Mouse (Mus musculus) neural tube, embryonic 11.5 days (tissue): ENCODE measurements around the gene B230118H07Rik. TPM values are rescaled to one million over a fixed set of nuclear protein-coding genes. Genes with fewer than 3 reads are reported as not detected.

Experiments
- ATAC-seq: fragments of 200-750 bp; cut with Nextera tagmentation; 2 replicates; pipeline ENCODE4 v1.8.0; 2017; ENCODE audit warnings: moderate number of reproducible peaks, mild to moderate bottlenecking, moderate TSS enrichment, moderate library complexity; ENCODE audit not compliant: insufficient read depth, low FRiP score, low TSS enrichment
- DNase-seq: peaks from one replicate; pipeline ENCODE4 v3.0.0-alpha.2; 2015; ENCODE audit warnings: low spot score
- H3K27ac ChIP-seq: fragments of 300-500 bp; sonication (generic); 2 replicates; pipeline ENCODE4 v1.5.1; 2014; ENCODE audit warnings: low read depth, mild to moderate bottlenecking, low read length
- H3K27me3 ChIP-seq: fragments of 300-500 bp; sonication (generic); 2 replicates; pipeline ENCODE4 v1.6.1; 2014; ENCODE audit warnings: mild to moderate bottlenecking, low read length, mixed read lengths; ENCODE audit not compliant: control insufficient read depth, insufficient read depth
- H3K36me3 ChIP-seq: fragments of 300-500 bp; sonication (generic); 2 replicates; pipeline ENCODE4 v1.6.1; 2014; ENCODE audit warnings: mild to moderate bottlenecking, low read length, moderate library complexity, mixed read lengths; ENCODE audit not compliant: control insufficient read depth, insufficient read depth
- H3K4me1 ChIP-seq: fragments of 300-500 bp; sonication (generic); 2 replicates; pipeline ENCODE4 v1.6.1; 2014; ENCODE audit warnings: low read length, mixed read lengths; ENCODE audit not compliant: control insufficient read depth, insufficient read depth
- H3K4me2 ChIP-seq: fragments of 300-500 bp; sonication (generic); 2 replicates; pipeline ENCODE4 v1.6.1; 2014; ENCODE audit warnings: low read depth, mild to moderate bottlenecking, moderate library complexity
- H3K4me3 ChIP-seq: fragments of 300-500 bp; sonication (generic); 2 replicates; pipeline ENCODE4 v1.5.1; 2014; ENCODE audit warnings: low read depth, low read length
- H3K9ac ChIP-seq: fragments of 300-500 bp; sonication (generic); 2 replicates; pipeline ENCODE4 v1.6.1; 2014; ENCODE audit warnings: mild to moderate bottlenecking, low read length
- H3K9me3 ChIP-seq: fragments of 300-500 bp; sonication (generic); 2 replicates; pipeline ENCODE4 v1.6.1; 2016; ENCODE audit warnings: low read length; ENCODE audit not compliant: control insufficient read depth
- WGBS: fragments of 180-500 bp; shearing (Covaris S2); extraction: QIAGEN DNeasy Blood & Tissue Kit; methylation state at CpG from one replicate; pipeline ENCODE4 v1.1.7; 2014; 5-methylcytosine and 5-hydroxymethylcytosine counted together
- polyA plus RNA-seq: library from polyadenylated mRNA; unstranded; fragments of >200 nt; fragmentation: Nextera tagmentation; extraction: Ambion mirVana; gene quantifications from 2 replicates; pipeline ENCODE4 v1.2.1, GENCODE M21; 2014

The B230118H07Rik gene
- polyA plus RNA-seq, 1 experiment from 2014 or later: 65.5 TPM

GRCm38 (mm10) chr2:101603099-101603498, 46.2 kb downstream of the B230118H07Rik start:
- no peaks in the 10 kb centered on the region for H3K9me3 ChIP-seq

DNA sequence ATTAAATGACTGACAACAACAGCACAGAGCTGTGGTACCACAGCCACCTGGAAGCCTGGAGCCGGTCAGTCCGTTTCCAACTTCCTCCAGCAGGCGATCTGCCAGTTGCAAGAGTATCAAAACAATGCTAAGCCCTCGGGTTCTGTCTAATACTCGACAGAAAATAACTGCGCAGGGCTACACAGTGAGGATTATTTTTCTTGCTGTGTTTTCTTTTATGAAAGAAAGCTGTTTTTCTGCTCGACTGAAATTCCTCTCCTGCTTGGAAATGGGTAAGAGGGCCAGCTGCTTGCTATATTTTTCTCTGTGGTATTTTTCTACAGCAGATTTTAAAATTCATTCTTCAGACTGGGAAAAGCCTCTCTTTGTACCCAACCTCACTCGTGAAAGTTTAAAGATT, 48.6 kb downstream of the B230118H07Rik start:
- Histone ChIP-seq H3K9ac (no peak overlapping the region), H3K27ac (no peak overlapping the region), H3K36me3 (no peaks in the 10 kb centered on the region), H3K4me2 (no peak overlapping the region), H3K4me1 (no peaks in the 10 kb centered on the region), H3K9me3 (no peaks in the 10 kb centered on the region), H3K27me3 (no peaks in the 10 kb centered on the region), H3K4me3 (no peak overlapping the region)
- 53% methylated on average over 8 of the region's 8 CpGs for WGBS
- peak; percentile 33 for DNase-seq
- ATAC-seq: no peak

More at GRCm38 (mm10) chr2:101603099-101603498, 46.2 kb downstream of the B230118H07Rik start:
- 88% methylated on average over 1 of the region's 1 CpGs for WGBS
- Histone ChIP-seq H3K4me2 (no peak overlapping the region), H3K4me1 (no peaks in the 10 kb centered on the region), H3K27me3 (no peaks in the 10 kb centered on the region), H3K9ac (no peak overlapping the region), H3K36me3 (no peaks in the 10 kb centered on the region), H3K27ac (no peak overlapping the region), H3K4me3 (no peak overlapping the region)
- no peak for ATAC-seq
- DNase-seq: no peak

DNA sequence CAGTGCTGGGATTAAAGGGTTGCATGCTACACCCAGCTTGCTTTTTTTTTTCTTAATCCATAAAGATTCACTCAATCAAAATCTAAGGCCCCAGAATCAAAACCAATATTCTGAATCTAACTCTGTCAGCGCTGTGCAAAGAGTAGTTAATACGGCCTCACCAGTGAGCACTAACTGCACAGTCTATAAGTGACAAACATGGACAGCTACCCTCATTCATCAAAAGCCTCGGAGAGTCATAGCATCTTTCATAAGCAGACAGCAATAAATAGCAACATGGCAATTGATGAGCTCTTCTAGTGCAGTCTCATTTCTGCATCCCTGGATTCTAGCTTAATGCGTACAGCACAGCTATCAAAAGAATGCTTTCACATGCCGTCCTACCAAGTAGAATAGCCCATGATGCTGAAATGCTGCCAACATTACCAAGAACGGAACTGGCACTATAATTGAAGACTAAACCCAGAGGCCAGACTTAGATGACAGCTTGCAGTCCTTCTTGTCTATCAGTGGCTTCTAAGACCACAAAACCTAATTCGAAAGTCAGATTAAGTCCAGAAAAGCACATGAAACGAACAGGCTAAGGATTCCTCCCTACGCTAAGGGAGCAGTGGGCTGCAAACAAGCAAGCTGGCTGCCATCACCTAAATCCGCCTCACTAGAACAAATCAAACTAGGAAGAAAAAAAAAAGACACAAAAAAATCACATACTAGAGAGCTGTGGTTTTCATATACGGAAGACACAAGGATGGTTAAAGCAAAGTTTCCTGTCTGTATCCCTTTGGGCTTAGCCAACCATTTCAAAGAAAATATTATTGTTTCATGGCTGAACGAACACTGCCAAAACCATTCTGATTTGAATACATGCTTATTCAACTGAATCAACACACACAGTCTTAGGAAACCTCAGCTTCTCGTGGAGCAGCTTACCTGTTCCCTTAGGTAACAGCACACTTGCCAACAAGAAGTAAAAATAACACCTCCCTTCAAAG, 50.8 kb downstream of the B230118H07Rik start:
- Histone ChIP-seq H3K4me2 (no peak overlapping the region), H3K9ac (no peak overlapping the region), H3K4me3 (no peak overlapping the region), H3K27ac (no peak overlapping the region), H3K9me3 (no peaks in the 10 kb centered on the region), H3K4me1 (no peaks in the 10 kb centered on the region), H3K27me3 (no peaks in the 10 kb centered on the region), H3K36me3 (no peaks in the 10 kb centered on the region)
- 69% methylated on average over 13 of the region's 13 CpGs for WGBS
- no peak for DNase-seq
- ATAC-seq: no peak

DNA sequence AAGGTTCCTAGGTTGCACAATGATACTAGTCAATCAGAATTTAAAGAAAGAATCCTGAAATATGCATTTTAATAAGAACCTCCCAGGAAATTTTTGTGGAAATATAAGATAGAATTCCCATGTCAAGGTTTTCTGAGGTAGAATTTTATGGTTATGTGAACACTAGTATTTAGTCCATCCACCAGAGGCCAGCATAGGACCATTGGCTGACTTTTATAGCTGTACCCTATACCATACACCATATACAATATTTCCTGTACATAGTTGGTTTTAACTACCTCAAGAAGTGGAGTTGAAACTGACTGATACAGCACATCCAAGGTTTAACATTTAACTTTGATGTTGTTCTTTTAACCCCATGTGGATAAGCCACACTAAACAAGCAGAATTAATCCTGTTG, 52.1 kb downstream of the B230118H07Rik start:
- no peak overlapping the region for H3K4me2 ChIP-seq
- no peaks in the 10 kb centered on the region for H3K36me3 ChIP-seq
- H3K4me3 ChIP-seq: no peak overlapping the region
- no peak overlapping the region for H3K27ac ChIP-seq
- ATAC-seq: no peak
- no peaks in the 10 kb centered on the region for H3K9me3 ChIP-seq
- H3K9ac ChIP-seq: no peak overlapping the region
- peaks cover 12% of the 10 kb centered on the region for H3K4me1 ChIP-seq
- no peak for DNase-seq
- no peaks in the 10 kb centered on the region for H3K27me3 ChIP-seq

DNA sequence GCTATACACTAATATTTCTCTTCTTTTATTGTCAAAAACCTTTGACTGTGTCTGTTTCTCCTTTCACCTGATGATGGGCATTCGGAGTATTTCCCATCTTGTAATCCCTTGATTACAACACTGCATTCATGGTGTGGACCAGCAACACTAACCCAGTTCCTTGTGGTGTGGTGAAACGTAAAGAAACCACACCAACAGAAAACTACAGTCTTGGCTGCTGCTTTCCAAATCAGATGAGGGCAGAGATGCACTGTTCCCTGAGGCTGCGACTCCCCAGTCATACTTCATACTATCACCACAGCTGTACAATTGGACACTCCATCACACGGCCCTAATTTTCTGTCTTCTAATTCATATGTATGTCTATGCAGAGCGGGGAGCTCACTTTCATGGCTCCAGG, 54.7 kb downstream of the B230118H07Rik start:
- 80% methylated on average over 5 of the region's 5 CpGs for WGBS
- DNase-seq: no peak

GRCm38 (mm10) chr2:101592886-101593285, 56.4 kb downstream of the B230118H07Rik start:
- H3K9ac ChIP-seq: no peak overlapping the region
- H3K4me3 ChIP-seq: no peak overlapping the region
- H3K36me3 ChIP-seq: no peaks in the 10 kb centered on the region
- DNase-seq: no peak
- ATAC-seq: peak; percentile 51
- peak overlapping the region; percentile 7; the same call in 1 of the 2 replicates for H3K27ac ChIP-seq
- no peak overlapping the region for H3K4me2 ChIP-seq
- peaks cover 25% of the 10 kb centered on the region for H3K4me1 ChIP-seq
- no peaks in the 10 kb centered on the region for H3K9me3 ChIP-seq
- H3K27me3 ChIP-seq: no peaks in the 10 kb centered on the region
- WGBS: 48% methylated on average over 8 of the region's 8 CpGs

More for the DNA sequence above, 54.7 kb downstream of the B230118H07Rik start:
- Histone ChIP-seq H3K4me1 (peaks cover 25% of the 10 kb centered on the region), H3K9me3 (no peaks in the 10 kb centered on the region), H3K9ac (no peak overlapping the region), H3K36me3 (no peaks in the 10 kb centered on the region), H3K27ac (no peak overlapping the region), H3K4me2 (no peak overlapping the region), H3K27me3 (no peaks in the 10 kb centered on the region), H3K4me3 (no peak overlapping the region)
- ATAC-seq: no peak

- Histone ChIP-seq H3K4me1 (peaks cover 25% of the 10 kb centered on the region), H3K36me3 (no peaks in the 10 kb centered on the region), H3K4me3 (no peak overlapping the region), H3K27me3 (no peaks in the 10 kb centered on the region), H3K9ac (no peak overlapping the region), H3K9me3 (no peaks in the 10 kb centered on the region), H3K4me2 (no peak overlapping the region), H3K27ac (peak overlapping the region; percentile 66)
- peak; percentile 55 for DNase-seq
- 18% methylated on average over 10 of the region's 10 CpGs for WGBS
- peak; percentile 86 for ATAC-seq
Measured at GRCm38 (mm10) chr2:101592023-101592841, 57.1 kb downstream of the B230118H07Rik start.

DNA sequence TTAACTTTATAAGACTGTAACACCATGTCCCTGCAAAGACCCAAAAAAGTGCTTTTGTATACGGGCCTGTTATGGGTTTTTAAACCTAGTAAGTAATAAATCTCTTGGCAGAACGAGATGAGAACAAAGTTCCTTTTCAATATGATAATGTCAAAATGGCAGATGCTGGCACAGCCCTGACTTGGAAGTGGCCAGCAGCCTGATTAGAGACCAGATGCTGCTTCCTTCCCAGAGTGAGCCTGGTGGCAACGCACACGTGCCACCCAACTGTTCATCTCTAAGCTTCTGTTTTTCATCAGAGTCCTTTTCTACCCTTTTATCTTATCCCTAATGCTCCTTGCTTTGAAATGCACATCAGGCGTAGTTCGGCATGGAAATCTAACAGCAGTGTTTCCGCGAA, 58.0 kb downstream of the B230118H07Rik start:
- no peak overlapping the region for H3K4me2 ChIP-seq
- no peaks in the 10 kb centered on the region for H3K27me3 ChIP-seq
- no peaks in the 10 kb centered on the region for H3K9me3 ChIP-seq
- no peak overlapping the region for H3K9ac ChIP-seq
- no peaks in the 10 kb centered on the region for H3K36me3 ChIP-seq
- 53% methylated on average over 8 of the region's 8 CpGs for WGBS
- 0 out of 2 replicates have a peak overlapping the region, but pooled peaks have one; percentile 66 for H3K27ac ChIP-seq
- ATAC-seq: no peak
- peaks cover 25% of the 10 kb centered on the region for H3K4me1 ChIP-seq
- H3K4me3 ChIP-seq: no peak overlapping the region
- no peak for DNase-seq
